Mouse (Mus musculus) kidney, postnatal 0 days (tissue): ENCODE data around the gene Fgfr2. TPM values are rescaled to one million over a fixed set of nuclear protein-coding genes. Genes with fewer than 3 reads are reported as not detected.
A peak's percentile ranks its signal among the peaks of the same experiment; 100 is the strongest.

Experiments used
- ATAC-seq: fragments of 200-750 bp; cut with Nextera tagmentation; replicated peaks from 2 replicates; pipeline ENCODE4 v1.8.0; 2017; ENCODE audit warnings: low read depth, moderate number of reproducible peaks, moderate TSS enrichment, moderate library complexity; ENCODE audit not compliant: low FRiP score
- DNase-seq: peaks from one replicate; pipeline ENCODE4 v3.0.0-alpha.2; 2016; ENCODE audit warnings: low spot score
- H3K27ac ChIP-seq: fragments of 300-500 bp; sonication (generic); 2 replicates; pipeline ENCODE4 v1.5.1; 2014; ENCODE audit warnings: mild to moderate bottlenecking
- H3K27me3 ChIP-seq: fragments of 300-500 bp; sonication (generic); 2 replicates; pipeline ENCODE4 v1.6.1; 2014; ENCODE audit warnings: low read length, mixed read lengths; ENCODE audit not compliant: insufficient read depth
- H3K36me3 ChIP-seq: fragments of 300-500 bp; sonication (generic); 2 replicates; pipeline ENCODE4 v1.6.1; 2014; ENCODE audit warnings: low read length, mixed read lengths; ENCODE audit not compliant: insufficient read depth
- H3K4me1 ChIP-seq: fragments of 300-500 bp; sonication (generic); replicated peaks from 2 replicates; pipeline ENCODE4 v1.6.1; 2014; ENCODE audit warnings: antibody characterized with exemption, low read length, mixed read lengths; ENCODE audit not compliant: insufficient read depth
- H3K4me2 ChIP-seq: fragments of 300-500 bp; sonication (generic); 2 replicates; pipeline ENCODE4 v1.6.1; 2014; ENCODE audit warnings: mild to moderate bottlenecking, low read length, moderate library complexity, mixed read lengths
- H3K4me3 ChIP-seq: fragments of 300-500 bp; sonication (generic); replicated peaks from 2 replicates; pipeline ENCODE4 v1.5.1; 2014; ENCODE audit warnings: low read depth, low read length
- H3K9ac ChIP-seq: fragments of 300-500 bp; sonication (generic); 2 replicates; pipeline ENCODE4 v1.6.1; 2014; ENCODE audit warnings: low read depth, low read length
- H3K9me3 ChIP-seq: fragments of 300-500 bp; sonication (generic); replicated peaks from 2 replicates; pipeline ENCODE4 v1.6.1; 2016; ENCODE audit warnings: low read length, inconsistent platforms, mixed read lengths
- CTCF ChIP-seq: IDR thresholded peaks from 2 replicates; pipeline ENCODE4 v1.5.1; 2016; ENCODE audit warnings: antibody characterized with exemption, low read depth, mild to moderate bottlenecking, moderate library complexity
- WGBS: fragments of 180-500 bp; shearing (Covaris S2); extraction: QIAGEN DNeasy Blood & Tissue Kit; methylation state at CpG from one replicate; pipeline ENCODE4 v1.1.7; 2014; 5-methylcytosine and 5-hydroxymethylcytosine counted together
- polyA plus RNA-seq: library from polyadenylated mRNA; unstranded; fragments of >200 nt; fragmentation: Nextera tagmentation; extraction: Ambion mirVana; gene quantifications from 2 replicates; pipeline ENCODE4 v1.2.1, GENCODE M21; 2015

The Fgfr2 gene
- polyA plus RNA-seq, 1 experiment from 2014 or later, result 79.8 TPM

- no peaks in the 10 kb centered on the region for H3K36me3 ChIP-seq
- H3K9ac ChIP-seq, result no peak overlapping the region
- no peak overlapping the region for H3K4me2 ChIP-seq
- H3K4me3 ChIP-seq, result no peak overlapping the region
- H3K4me1 ChIP-seq, result no peaks in the 10 kb centered on the region
- H3K27ac ChIP-seq, result no peak overlapping the region
- TF ChIP-seq CTCF, result no peak
- 73% methylated on average over 6 of the region's 6 CpGs for WGBS
- H3K27me3 ChIP-seq, result no peaks in the 10 kb centered on the region
- DNase-seq (no peak), ATAC-seq (no peak)
- H3K9me3 ChIP-seq, result no peaks in the 10 kb centered on the region
Measured at GRCm38 (mm10) chr7:132580511-132580910, 542.6 kb downstream of the Fgfr2 start.

GRCm38 (mm10) chr7:132576891-132577290 is 546.3 kb downstream of the Fgfr2 start:
- Histone ChIP-seq H3K4me3 (peak overlapping the region; percentile 62), H3K4me2 (peak overlapping the region; percentile 71; the same call in 1 of the 2 replicates), H3K27ac (no peak overlapping the region), H3K36me3 (no peaks in the 10 kb centered on the region), H3K4me1 (no peaks in the 10 kb centered on the region), H3K27me3 (no peaks in the 10 kb centered on the region), H3K9ac (no peak overlapping the region), H3K9me3 (no peaks in the 10 kb centered on the region)
- ATAC-seq (no peak), DNase-seq (no peak)
- WGBS, result 52% methylated on average over 4 of the region's 4 CpGs
- TF ChIP-seq CTCF, result no peak

GRCm38 (mm10) chr7:132576116-132576650 is 547.0 kb downstream of the Fgfr2 start, which contains the start of gene Oat:
TSS of gene Oat (minus strand) at chr7:132576398.
- Histone ChIP-seq H3K9ac (peak within 1 kb of the TSS; percentile 70), H3K9me3 (no peaks in the 10 kb centered on the region), H3K36me3 (no peaks in the 10 kb centered on the region), H3K4me1 (no peaks in the 10 kb centered on the region), H3K27ac (peak within 1 kb of the TSS; percentile 92), H3K27me3 (no peaks in the 10 kb centered on the region), H3K4me3 (peak within 1 kb of the TSS; percentile 62), H3K4me2 (peak within 1 kb of the TSS; percentile 71)
- TF ChIP-seq CTCF, result no peak; the same call in 1 of the 2 replicates
- under 1% methylated on average over 49 of the region's 49 CpGs for WGBS
- peak; percentile 96 for DNase-seq
- ATAC-seq, result peak; percentile 97

- Histone ChIP-seq H3K27ac (peak overlapping the region; percentile 92), H3K27me3 (no peaks in the 10 kb centered on the region), H3K4me3 (peak overlapping the region; percentile 62), H3K36me3 (no peaks in the 10 kb centered on the region), H3K4me1 (no peaks in the 10 kb centered on the region), H3K9ac (peak overlapping the region; percentile 70), H3K4me2 (peak overlapping the region; percentile 71), H3K9me3 (no peaks in the 10 kb centered on the region)
- peak; percentile 86 for ATAC-seq
- TF ChIP-seq CTCF, result peak; percentile 63
- 0% methylated on average over 13 of the region's 13 CpGs for WGBS
- peak; percentile 96 for DNase-seq
Measured at GRCm38 (mm10) chr7:132575623-132576022, 547.5 kb downstream of the Fgfr2 start.

- no peaks in the 10 kb centered on the region for H3K4me1 ChIP-seq
- no peaks in the 10 kb centered on the region for H3K27me3 ChIP-seq
- H3K9me3 ChIP-seq, result no peaks in the 10 kb centered on the region
- 86% methylated on average over 5 of the region's 5 CpGs for WGBS
- no peak overlapping the region for H3K4me2 ChIP-seq
- peaks cover under 1% of the 10 kb centered on the region; the same call in 1 of the 2 replicates for H3K36me3 ChIP-seq
- DNase-seq (no peak), ATAC-seq (no peak)
- H3K4me3 ChIP-seq, result no peak overlapping the region
- H3K27ac ChIP-seq, result no peak overlapping the region
- H3K9ac ChIP-seq, result no peak overlapping the region
- no peak for TF ChIP-seq CTCF
Measured at GRCm38 (mm10) chr7:132574646-132575045, 548.5 kb downstream of the Fgfr2 start.

- no peak for TF ChIP-seq CTCF
- H3K4me1 ChIP-seq, result no peaks in the 10 kb centered on the region
- no peak overlapping the region for H3K27ac ChIP-seq
- ATAC-seq (no peak), DNase-seq (no peak)
- H3K9me3 ChIP-seq, result no peaks in the 10 kb centered on the region
- no peaks in the 10 kb centered on the region for H3K27me3 ChIP-seq
- no peak overlapping the region for H3K4me2 ChIP-seq
- H3K36me3 ChIP-seq, result peaks cover 8% of the 10 kb centered on the region; the same call in 1 of the 2 replicates
- H3K4me3 ChIP-seq, result no peak overlapping the region
- H3K9ac ChIP-seq, result no peak overlapping the region
- WGBS, result 59% methylated on average over 6 of the region's 6 CpGs
Measured at GRCm38 (mm10) chr7:132573205-132573604, 549.9 kb downstream of the Fgfr2 start.
